ENCODE assay signal across 24 mouse cellular contexts in the genomic region with DNA sequence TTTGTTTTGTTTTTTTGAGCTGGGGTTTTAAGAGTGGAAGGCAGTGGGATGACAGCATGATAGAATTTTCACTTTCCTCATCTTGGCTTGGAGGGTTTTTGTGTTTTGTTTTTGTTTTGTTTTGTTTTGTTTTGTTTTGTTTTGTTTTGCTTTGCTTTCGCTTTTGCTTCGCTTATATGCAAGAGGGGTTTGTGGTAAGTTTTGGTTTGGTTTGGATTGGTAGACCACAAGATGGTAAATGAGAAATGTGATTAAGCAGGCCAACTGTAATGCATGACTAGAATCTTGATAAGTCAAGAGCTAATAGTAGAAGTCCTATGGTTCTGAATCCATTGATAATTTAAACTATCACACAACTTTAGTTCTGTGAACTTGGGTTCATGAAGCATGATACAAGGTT. TPM values are rescaled to one million over a fixed set of nuclear protein-coding genes. Genes with fewer than 3 reads are reported as not detected.
A peak's percentile ranks its signal among the peaks of the same experiment; 100 is the strongest.
DNase-seq lines count a peak whose midpoint lies in the region; ATAC-seq and TF ChIP-seq lines count a peak whose summit lies in the region.
"Had no signal": no experiment of that assay in that cellular context is flagged by ENCODE, and none has a peak within 500 bp of the region (broad histone marks: within the 10 kb centered on the region; RNA-seq: fewer than 3 reads in every experiment).

No protein-coding gene starts in this region.

- peak; percentile 73 for ATAC-seq in CD4-positive, CD25-positive, alpha-beta regulatory T cell, adult 4 months
- ATAC-seq in kidney, embryonic 15.5 days (replicated peaks; ENCODE audit: low FRiP score): no peak
- ATAC-seq: forebrain, embryonic 14.5 days; forebrain, embryonic 16.5 days had no signal

- TF ChIP-seq CTCF in cerebellum, adult 2 months (IDR thresholded peaks at IDR 0.05; ENCODE audit: borderline replicate concordance, insufficient read depth, low read depth, low read length): no peak

- no peaks in the 10 kb centered on the region for H3K9me3 ChIP-seq in kidney, embryonic 15.5 days (replicated peaks)
- H3K9me3 ChIP-seq: embryonic facial prominence, embryonic 13.5 days; embryonic facial prominence, embryonic 15.5 days; forebrain, embryonic 10.5 days; forebrain, embryonic 12.5 days had no signal

- no peak overlapping the region for H3K4me3 ChIP-seq in cerebellum, adult 2 months (replicated peaks; ENCODE audit: insufficient read depth, low read depth, low read length)
- H3K4me3 ChIP-seq in kidney, embryonic 15.5 days (replicated peaks): no peak overlapping the region
- H3K4me3 ChIP-seq: embryonic facial prominence, embryonic 13.5 days; embryonic facial prominence, embryonic 15.5 days; erythroblast, embryonic 14.5 days; forebrain, embryonic 10.5 days; forebrain, embryonic 12.5 days had no signal

- peak; percentile 49 for DNase-seq in CD4-positive helper T cell, adult 2 months (ENCODE audit: low read depth, low spot score)
- peak; percentile 67 for DNase-seq in induced T-regulatory cell, adult 2 months (ENCODE audit: low read depth)
- peak; percentile 12 for DNase-seq in naive thymus-derived CD4-positive, alpha-beta T cell, adult 2 months (ENCODE audit: low read depth)
- no peak for DNase-seq in cerebellum, adult 2 months
- no peak for DNase-seq in lung, postnatal 25 days (ENCODE audit: low spot score)
- DNase-seq in layer of hippocampus, adult 9-10 months (ENCODE audit: low spot score): no peak
- DNase-seq: adrenal gland, adult 8-10 months; adrenal gland, postnatal 14 days; adrenal gland, postnatal 36 days; cerebellum, adult 11-12 months; cerebellum, adult 8-10 months; cerebellum, adult 9-11 months; cerebellum, postnatal 14 days; cerebellum, postnatal 36 days; embryo, embryonic 11 days had no signal

- H3K36me3 ChIP-seq in kidney, embryonic 15.5 days: no peaks in the 10 kb centered on the region
- H3K36me3 ChIP-seq: embryonic facial prominence, embryonic 13.5 days; embryonic facial prominence, embryonic 15.5 days; forebrain, embryonic 10.5 days; forebrain, embryonic 12.5 days had no signal

- H3K4me1 ChIP-seq in cerebellum, adult 2 months (ENCODE audit: control insufficient read depth, insufficient read depth, low read length): no peaks in the 10 kb centered on the region
- H3K4me1 ChIP-seq in kidney, embryonic 15.5 days: no peaks in the 10 kb centered on the region
- H3K4me1 ChIP-seq: embryonic facial prominence, embryonic 13.5 days; embryonic facial prominence, embryonic 15.5 days; forebrain, embryonic 10.5 days; forebrain, embryonic 12.5 days had no signal

- no peak for TF ChIP-seq POLR2A in cerebellum, adult 2 months (IDR thresholded peaks at IDR 0.05; ENCODE audit: borderline replicate concordance, insufficient read depth, low read length)

- no peak overlapping the region for H3K4me2 ChIP-seq in kidney, embryonic 15.5 days
- H3K4me2 ChIP-seq: embryonic facial prominence, embryonic 13.5 days; embryonic facial prominence, embryonic 15.5 days; forebrain, embryonic 12.5 days had no signal

- H3K27ac ChIP-seq in cerebellum, adult 2 months (ENCODE audit: insufficient read depth, low read length): no peak overlapping the region
- H3K27ac ChIP-seq in kidney, embryonic 15.5 days: no peak overlapping the region
- H3K27ac ChIP-seq: embryonic facial prominence, embryonic 13.5 days; embryonic facial prominence, embryonic 15.5 days; forebrain, embryonic 10.5 days; forebrain, embryonic 12.5 days had no signal

- no peaks in the 10 kb centered on the region; the same call in 1 of the 2 replicates for H3K27me3 ChIP-seq in cerebellum, adult 2 months (ENCODE audit: control insufficient read depth, insufficient read depth, low read length)
- H3K27me3 ChIP-seq in kidney, embryonic 15.5 days: no peaks in the 10 kb centered on the region
- H3K27me3 ChIP-seq: embryonic facial prominence, embryonic 13.5 days; embryonic facial prominence, embryonic 15.5 days; forebrain, embryonic 12.5 days had no signal

- 95% methylated on average over 2 of the region's 2 CpGs for WGBS in cerebellum, adult 2 months
- WGBS in kidney, embryonic 15.5 days: 90% methylated on average over 2 of the region's 2 CpGs

- H3K9ac ChIP-seq in kidney, embryonic 15.5 days: no peak overlapping the region
- H3K9ac ChIP-seq: embryonic facial prominence, embryonic 13.5 days; embryonic facial prominence, embryonic 15.5 days; forebrain, embryonic 12.5 days had no signal

RNA-seq across cellular contexts. Expression of a gene that starts 42.9 kb away (rescaled TPM):
- polyA plus RNA-seq in CD4-positive, CD25-positive, alpha-beta regulatory T cell, adult 4 months (2017; shearing (Covaris generic)): 10 to 100 TPM; 42.3 to 52.8 TPM
- 11.3 and 12.8 TPM in 2 replicates for polyA plus RNA-seq in cerebellum, adult 2 months (2012; rRNA removed)
- polyA plus RNA-seq in kidney, embryonic 15.5 days (2015; fragmentation: Nextera tagmentation; extraction: Ambion mirVana): 55.0 and 58.3 TPM in 2 replicates

Comparison
In these comparisons a context has a peak if more than half of its experiments do, and no peak if none do; other contexts are left out.
1. DNase-seq: peak in CD4-positive helper T cell, adult 2 months (single experiment), induced T-regulatory cell, adult 2 months (single experiment) and naive thymus-derived CD4-positive, alpha-beta T cell, adult 2 months (single experiment); none in cerebellum, adult 2 months (0 of 2), lung, postnatal 25 days (single experiment) and layer of hippocampus, adult 9-10 months (single experiment).